Mouse (Mus musculus): ENCODE results near the gene Aldh16a1. TPM values are rescaled to one million over a fixed set of nuclear protein-coding genes. Genes with fewer than 3 reads are reported as not detected.
"Not testable (repeated sequence)": the region's sequence is repeated elsewhere in the genome, so short reads cannot be mapped to it uniquely, and the experiment has no call there.

Gene Aldh16a1
- total RNA-seq, 2 experiments from 2014 or later, result 12.2 to 17.3 TPM

- DNase-seq (ENCODE audit: low spot score in 2 of 2), result no peak
These were observed 25.1 kb upstream of the Aldh16a1 start, which contains the start of gene Gfy for GRCm38 (mm10) chr7:45179469-45179868. TSS of gene Gfy (minus strand) at chr7:45179569.

DNA sequence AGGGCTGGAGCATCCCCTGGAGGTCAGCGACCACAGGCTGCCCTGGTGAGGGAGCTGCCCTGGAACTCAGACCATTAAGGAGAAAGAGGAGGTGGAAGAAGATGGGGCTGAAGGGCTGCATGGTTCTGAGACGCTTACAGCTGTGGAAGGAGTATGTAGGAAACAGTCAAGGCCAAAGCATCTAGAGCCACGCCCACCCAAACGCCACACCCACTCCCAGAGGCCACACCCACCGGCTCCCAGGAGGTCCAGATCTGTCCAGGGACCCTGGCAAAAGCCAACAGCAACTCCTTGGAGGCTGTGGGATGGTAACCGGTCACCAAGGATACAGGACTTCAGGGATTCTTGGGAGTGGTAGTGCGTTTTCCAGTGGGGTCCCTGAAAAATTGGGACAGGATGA lies 24.2 kb upstream of the Aldh16a1 start:
- no peak for DNase-seq (ENCODE audit: low spot score in 2 of 2)

DNA sequence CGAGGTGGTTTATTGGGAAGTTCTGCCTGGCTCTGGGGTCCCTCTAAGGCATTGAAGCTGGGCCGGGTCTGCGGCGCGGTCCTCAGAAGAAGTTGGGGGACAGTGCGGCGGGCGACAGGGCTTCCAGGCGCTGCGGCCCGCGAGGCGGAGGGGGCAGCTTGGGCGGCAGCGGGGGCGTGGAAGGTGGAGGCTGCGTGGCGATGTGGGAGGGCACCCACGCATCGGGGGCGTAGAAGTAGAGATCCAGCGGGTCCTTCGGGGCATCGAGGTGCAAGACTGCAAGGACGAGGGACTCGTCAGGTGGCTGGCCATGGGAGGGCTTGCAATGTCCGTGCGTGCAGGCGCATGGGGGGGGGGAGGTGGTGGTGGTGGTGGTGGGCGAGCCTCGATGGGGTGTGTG lies 22.0 kb upstream of the Aldh16a1 start:
- DNase-seq (ENCODE audit: low spot score in 2 of 2), result peak in 1 of 2 experiments; percentile 25

DNA sequence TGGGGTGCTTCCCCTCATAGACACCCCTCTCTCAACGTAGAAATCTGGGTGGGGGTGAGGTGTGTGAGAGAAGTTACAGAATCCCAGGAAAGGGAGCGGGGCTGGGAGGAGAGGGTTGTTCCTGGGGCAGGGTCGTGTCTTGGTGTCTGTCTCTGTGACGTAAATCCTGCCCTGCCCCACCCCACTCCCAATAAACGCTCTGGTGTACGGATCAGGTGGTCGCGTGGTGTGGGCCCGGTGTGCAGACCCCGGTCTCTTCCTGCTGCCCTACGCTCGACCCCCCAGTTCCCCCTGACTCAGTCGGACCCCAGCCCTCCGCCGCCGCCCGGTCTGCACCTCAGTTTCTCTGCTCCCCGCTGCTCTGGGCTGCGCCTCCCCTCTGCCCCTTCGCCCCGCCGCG lies 21.5 kb upstream of the Aldh16a1 start:
- no peak for DNase-seq (ENCODE audit: low spot score in 2 of 2)

DNA sequence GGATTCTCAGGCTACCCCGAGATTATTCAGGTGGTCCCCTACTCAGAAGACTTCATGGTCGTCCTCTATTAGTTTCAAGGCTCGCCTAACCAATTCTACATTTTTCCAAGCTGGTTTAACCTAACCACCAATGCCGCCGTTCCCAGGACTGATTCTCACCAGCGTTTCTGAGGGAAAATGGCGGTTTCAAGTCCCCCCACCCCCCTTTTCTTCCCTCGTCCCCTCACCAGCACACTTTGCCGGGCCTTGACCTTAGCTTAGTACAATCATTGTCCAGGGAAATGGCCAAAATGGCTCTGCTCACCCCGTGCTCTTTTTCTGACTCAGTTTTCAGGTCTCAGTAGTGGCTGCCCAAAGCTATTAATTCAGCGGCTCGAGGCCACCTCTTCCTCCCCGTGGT lies 21.0 kb upstream of the Aldh16a1 start:
- no peak for DNase-seq (ENCODE audit: low spot score in 2 of 2)

DNA sequence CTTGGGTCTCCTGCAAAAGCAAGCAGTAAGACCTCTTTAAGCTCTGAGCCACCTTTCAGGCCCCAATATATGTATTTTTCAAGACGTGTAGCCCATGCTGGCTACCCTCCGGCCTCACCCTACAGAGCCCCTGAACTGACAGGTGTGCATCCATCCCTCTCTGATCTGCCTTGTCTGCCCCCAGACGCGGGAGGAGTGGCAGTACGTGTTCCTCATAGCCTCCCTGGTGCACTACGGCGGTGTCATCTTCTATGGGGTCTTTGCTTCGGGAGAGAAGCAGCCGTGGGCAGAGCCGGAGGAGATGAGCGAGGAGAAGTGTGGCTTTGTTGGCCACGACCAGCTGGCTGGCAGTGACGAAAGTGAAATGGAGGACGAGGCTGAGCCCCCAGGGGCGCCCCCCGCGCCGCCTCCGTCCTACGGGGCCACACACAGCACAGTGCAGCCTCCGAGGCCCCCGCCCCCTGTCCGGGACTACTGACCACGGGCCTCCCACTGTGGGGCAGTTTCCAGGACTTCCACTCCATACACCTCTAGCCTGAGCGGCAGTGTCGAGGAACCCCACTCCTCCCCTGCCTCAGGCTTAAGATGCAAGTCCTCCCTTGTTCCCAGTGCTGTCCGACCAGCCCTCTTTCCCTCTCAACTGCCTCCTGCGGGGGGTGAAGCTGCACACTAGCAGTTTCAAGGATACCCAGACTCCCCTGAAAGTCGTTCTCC lies 20.3 kb upstream of the Aldh16a1 start:
- DNase-seq (ENCODE audit: low spot score in 2 of 2), result no peak

GRCm38 (mm10) chr7:45173772-45174171 lies 19.4 kb upstream of the Aldh16a1 start:
- DNase-seq (ENCODE audit: low spot score in 2 of 2), result not testable (repeated sequence)

DNA sequence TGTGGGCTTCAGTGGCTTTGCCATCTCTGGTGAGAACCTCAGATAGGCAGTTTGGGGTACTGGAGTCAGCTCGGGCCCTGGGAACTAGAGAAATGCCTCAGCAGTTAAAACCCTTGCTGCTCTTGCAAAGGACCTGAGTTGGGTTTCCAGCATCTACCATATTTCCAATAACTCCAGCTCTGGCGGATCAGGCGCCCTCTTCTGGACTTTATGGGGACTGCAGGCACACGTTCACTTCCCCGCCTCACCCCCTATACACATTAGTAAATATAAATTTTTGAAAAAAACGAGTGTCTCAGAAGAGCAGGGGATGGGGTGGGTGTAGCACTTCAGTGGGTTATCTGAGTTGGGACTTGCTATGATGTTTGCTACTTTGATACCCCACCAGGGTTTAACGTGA lies 18.6 kb upstream of the Aldh16a1 start:
- DNase-seq (ENCODE audit: low spot score in 2 of 2), result peak in 1 of 2 experiments; percentile 32

DNA sequence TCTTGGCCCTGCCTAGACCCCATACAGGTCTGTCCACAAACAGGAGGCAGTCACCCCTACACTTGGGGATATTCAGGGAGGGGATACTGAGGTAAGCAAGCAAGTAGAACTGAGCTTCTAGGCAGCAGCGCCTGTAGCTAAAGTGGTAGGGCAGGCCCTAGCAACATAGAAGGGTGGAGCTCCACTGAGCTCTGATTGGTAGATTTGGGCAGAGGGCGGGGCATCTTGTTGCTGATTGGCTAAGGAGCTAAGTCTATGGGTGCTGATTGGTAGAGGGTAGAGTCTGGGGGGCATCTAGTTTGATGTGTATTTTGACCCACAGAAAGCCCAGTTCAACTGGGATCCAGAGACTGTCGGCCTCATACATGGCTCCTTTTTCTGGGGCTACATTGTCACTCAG lies 15.1 kb upstream of the Aldh16a1 start:
- DNase-seq (ENCODE audit: low spot score in 2 of 2), result peak; percentile 57 to 63

DNA sequence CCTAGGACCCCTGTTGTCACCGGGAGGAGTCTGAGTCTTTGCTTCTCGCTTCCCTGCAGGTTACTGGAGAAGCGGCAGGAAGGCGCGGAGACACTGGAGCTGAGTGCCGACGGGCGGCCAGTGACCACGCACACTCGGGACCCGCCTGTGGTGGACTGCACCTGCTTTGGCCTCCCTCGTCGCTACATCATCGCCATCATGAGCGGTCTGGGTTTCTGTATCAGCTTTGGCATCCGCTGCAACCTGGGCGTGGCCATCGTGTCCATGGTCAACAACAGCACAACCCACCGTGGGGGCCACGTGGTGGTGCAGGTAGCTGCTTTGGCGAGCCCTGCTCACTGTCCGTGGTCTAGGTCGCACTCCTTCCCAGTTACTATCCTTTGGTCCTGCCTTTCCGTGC lies 14.3 kb upstream of the Aldh16a1 start:
- no peak for DNase-seq (ENCODE audit: low spot score in 2 of 2)

- peak; percentile 57 to 59 for DNase-seq (ENCODE audit: low spot score in 2 of 2)
These were observed 13.5 kb upstream of the Aldh16a1 start for GRCm38 (mm10) chr7:45167761-45168445.

- DNase-seq (ENCODE audit: low spot score in 2 of 2), result peak in 1 of 2 experiments; percentile 34
These were observed 12.6 kb upstream of the Aldh16a1 start for GRCm38 (mm10) chr7:45166950-45167401.

DNA sequence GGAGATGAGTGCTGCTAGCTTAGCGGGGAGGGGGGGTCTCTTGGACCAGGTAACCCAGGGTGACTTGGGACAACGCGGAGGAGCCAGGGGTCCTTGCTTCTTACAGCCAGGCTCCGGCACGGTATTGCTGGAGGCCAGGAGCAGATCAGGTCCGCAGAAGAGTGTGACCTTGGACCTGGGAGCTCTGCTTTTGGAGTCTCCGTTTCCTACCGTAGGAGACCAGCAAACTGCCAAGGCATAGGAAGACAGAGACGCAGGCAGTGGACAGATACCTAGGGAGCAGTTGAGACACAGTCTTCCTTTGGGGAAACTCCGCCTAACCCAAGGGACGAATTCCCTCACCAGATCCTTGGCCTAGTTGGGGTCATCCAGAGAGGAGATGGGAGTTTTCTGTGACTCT lies 11.3 kb upstream of the Aldh16a1 start:
- no peak for DNase-seq (ENCODE audit: low spot score in 2 of 2)

DNA sequence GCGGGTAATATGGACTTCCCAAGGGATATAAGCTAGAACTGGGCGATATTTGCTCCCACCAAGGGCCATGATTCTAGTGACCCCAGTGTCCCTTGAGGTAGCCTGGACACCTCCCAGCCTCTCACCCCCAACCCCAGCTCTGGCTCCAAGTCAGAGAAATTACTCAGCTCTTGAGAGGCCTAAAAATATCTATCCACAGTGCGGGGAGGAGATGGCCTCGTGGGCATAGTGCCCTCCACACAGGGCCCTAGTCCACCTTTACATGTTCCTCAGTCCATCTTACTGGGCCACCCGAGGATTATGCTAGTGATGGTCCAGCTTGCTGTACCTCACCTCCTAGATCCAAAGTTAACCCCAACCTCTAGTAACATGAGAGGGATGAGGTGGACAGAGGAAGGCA lies 10.4 kb upstream of the Aldh16a1 start:
- DNase-seq (ENCODE audit: low spot score in 2 of 2), result no peak

DNA sequence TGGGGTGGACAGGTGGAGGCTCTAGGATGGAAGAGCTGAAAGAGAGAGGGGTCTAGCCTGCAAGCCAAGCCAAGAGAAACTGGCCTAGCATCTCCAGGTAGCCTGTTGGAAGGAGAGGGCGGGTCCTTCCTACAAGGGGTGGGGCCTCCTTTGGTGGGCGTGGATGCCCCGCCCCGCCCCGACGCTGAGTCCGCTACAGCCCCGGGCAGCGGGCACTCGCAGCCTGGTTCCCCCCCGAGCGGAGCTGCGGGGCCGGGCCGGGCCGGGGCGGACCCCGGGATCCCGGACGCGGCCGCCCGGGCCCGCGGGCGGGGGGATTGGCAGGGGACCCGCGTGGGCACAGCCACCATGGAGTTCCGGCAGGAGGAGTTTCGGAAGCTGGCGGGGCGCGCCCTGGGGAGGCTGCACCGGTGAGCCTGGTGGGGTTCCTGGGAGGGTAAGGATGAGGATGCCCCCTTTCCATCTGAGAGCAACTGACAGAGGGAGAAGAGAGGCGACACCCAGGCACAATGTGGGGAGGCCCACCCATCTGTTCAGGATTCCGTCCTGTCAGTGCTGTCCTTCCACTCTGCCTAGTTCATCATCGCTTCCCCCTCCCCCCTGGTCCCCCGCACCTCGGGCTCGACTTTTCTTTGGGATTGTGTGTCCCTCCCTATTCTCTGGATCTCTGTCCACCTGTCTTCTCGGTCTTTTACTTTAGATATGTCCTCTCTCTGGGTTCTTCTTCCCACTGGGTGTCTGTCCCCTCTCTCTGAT lies 9.5 kb upstream of the Aldh16a1 start, which contains the start of gene Slc17a7:
Slc17a7 (plus strand) TSS at position 215 of the 756 bp plus-strand sequence.
- peak; percentile 41 to 53 for DNase-seq (ENCODE audit: low spot score in 2 of 2)

GRCm38 (mm10) chr7:45162996-45163615 lies 8.7 kb upstream of the Aldh16a1 start:
- DNase-seq (ENCODE audit: low spot score in 2 of 2), result no peak

- no peak for DNase-seq (ENCODE audit: low spot score in 2 of 2)
These were observed 8.2 kb upstream of the Aldh16a1 start for GRCm38 (mm10) chr7:45162551-45162950.

GRCm38 (mm10) chr7:45161612-45162473 lies 7.5 kb upstream of the Aldh16a1 start:
- DNase-seq (ENCODE audit: low spot score in 2 of 2), result peak; percentile 96 to 97

DNA sequence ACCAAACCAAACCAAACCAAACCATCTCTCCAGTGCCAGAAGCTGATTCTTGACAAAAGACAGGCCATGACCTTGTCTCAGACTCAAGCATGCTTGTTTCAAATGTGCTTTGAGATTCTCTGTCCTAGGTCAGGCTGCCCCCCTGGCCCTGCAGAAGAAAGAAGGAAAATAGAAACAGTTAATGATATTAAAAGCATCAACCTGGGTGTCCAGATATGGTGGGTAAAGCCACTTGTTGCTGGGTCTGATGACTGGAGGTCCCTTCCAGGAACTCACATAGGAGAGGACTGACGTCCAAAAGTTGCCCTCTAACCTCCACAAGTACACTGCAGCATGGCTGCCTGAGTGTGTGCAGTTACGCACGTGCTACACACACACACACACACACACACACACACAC lies 6.5 kb upstream of the Aldh16a1 start:
- DNase-seq (ENCODE audit: low spot score in 2 of 2), result no peak

DNA sequence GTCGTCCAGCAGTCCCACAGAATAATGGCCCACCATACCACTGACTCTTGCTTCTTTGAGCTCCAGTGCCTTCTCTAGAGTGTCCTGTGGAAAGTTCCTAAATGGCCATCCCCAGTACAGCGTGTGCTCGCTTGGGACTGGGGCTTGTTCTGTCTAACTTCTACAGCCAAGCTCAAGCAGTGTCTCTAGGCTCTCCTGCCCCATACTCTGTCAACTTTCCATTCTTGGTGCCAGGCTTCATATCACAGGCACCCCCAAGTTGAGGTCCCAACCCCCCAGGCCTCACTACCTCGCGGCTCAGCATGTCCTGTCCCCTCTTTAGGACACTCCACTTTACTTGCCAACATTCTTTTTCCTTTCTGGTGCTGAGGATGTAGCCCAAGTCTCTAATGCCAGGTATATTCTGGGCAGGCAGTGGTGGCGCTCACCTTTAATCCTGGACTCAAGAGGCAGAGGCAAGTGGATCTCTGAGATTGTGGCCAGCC lies 6.0 kb upstream of the Aldh16a1 start:
- no peak for DNase-seq (ENCODE audit: low spot score in 2 of 2)

Data from layer of hippocampus, postnatal 10 days (tissue).